Mouse (Mus musculus): ENCODE measurements around the gene Sigmar1. TPM values are rescaled to one million over a fixed set of nuclear protein-coding genes. Genes with fewer than 3 reads are reported as not detected.
"Not testable (repeated sequence)": the region's sequence is repeated elsewhere in the genome, so short reads cannot be mapped to it uniquely, and the experiment has no call there.

The Sigmar1 gene
- 76.2 and 80.9 TPM in 2 replicates for polyA plus RNA-seq (2012; rRNA removed)

GRCm38 (mm10) chr4:41755338-41756305 is at the start of gene Sigmar1:
TSS of gene Sigmar1 (minus strand) at chr4:41756157.
- under 1% methylated on average over 57 of the region's 57 CpGs for WGBS
- DNase-seq (ENCODE audit: low read depth, low spot score), result peak; percentile 85

GRCm38 (mm10) chr4:41783197-41783596 is 27.2 kb upstream of the Sigmar1 start:
- not testable (repeated sequence) for DNase-seq (ENCODE audit: low read depth, low spot score)
- WGBS, result 41% methylated on average over 3 of the region's 3 CpGs

- WGBS, result 54% methylated on average over 4 of the region's 4 CpGs
- DNase-seq (ENCODE audit: low read depth, low spot score), result not testable (repeated sequence)
These were observed 26.8 kb upstream of the Sigmar1 start for GRCm38 (mm10) chr4:41782711-41783110.

- WGBS, result 26% methylated on average over 18 of the region's 21 CpGs
- DNase-seq (ENCODE audit: low read depth, low spot score), result not testable (repeated sequence)
These were observed 26.0 kb upstream of the Sigmar1 start for GRCm38 (mm10) chr4:41781748-41782485.

GRCm38 (mm10) chr4:41781271-41781670 is 25.3 kb upstream of the Sigmar1 start:
- DNase-seq (ENCODE audit: low read depth, low spot score), result not testable (repeated sequence)
- WGBS, result 38% methylated on average over 9 of the region's 9 CpGs

- not testable (repeated sequence) for DNase-seq (ENCODE audit: low read depth, low spot score)
- WGBS, result 88% methylated on average over 1 of the region's 1 CpGs
These were observed 19.9 kb upstream of the Sigmar1 start for GRCm38 (mm10) chr4:41775840-41776239.

- not testable (repeated sequence) for DNase-seq (ENCODE audit: low read depth, low spot score)
- 68% methylated on average over 3 of the region's 3 CpGs for WGBS
These were observed 18.5 kb upstream of the Sigmar1 start for GRCm38 (mm10) chr4:41774506-41774905.

GRCm38 (mm10) chr4:41774002-41774401 is 18.0 kb upstream of the Sigmar1 start, which contains the start of gene Ccl27a:
TSS of gene Ccl27a (minus strand) at chr4:41774247.
- WGBS, result 3% methylated on average over 12 of the region's 14 CpGs
- peak; percentile 48 for DNase-seq (ENCODE audit: low read depth, low spot score)

GRCm38 (mm10) chr4:41773502-41773901 is 17.5 kb upstream of the Sigmar1 start:
- under 1% methylated on average over 23 of the region's 25 CpGs for WGBS
- not testable (repeated sequence) for DNase-seq (ENCODE audit: low read depth, low spot score)

- WGBS, result 8% methylated on average over 8 of the region's 16 CpGs
- DNase-seq (ENCODE audit: low read depth, low spot score), result not testable (repeated sequence)
These were observed 17.0 kb upstream of the Sigmar1 start for GRCm38 (mm10) chr4:41772946-41773345.

- not testable (repeated sequence) for DNase-seq (ENCODE audit: low read depth, low spot score)
- WGBS, result 29% methylated on average over 10 of the region's 10 CpGs
These were observed 11.3 kb upstream of the Sigmar1 start for GRCm38 (mm10) chr4:41767301-41767700.

- DNase-seq (ENCODE audit: low read depth, low spot score), result not testable (repeated sequence)
- 64% methylated on average over 4 of the region's 6 CpGs for WGBS
These were observed 7.2 kb upstream of the Sigmar1 start for GRCm38 (mm10) chr4:41763176-41763575.

- not testable (repeated sequence) for DNase-seq (ENCODE audit: low read depth, low spot score)
- WGBS, result 68% methylated on average over 8 of the region's 8 CpGs
These were observed 6.7 kb upstream of the Sigmar1 start for GRCm38 (mm10) chr4:41762688-41763114.

- 66% methylated on average over 8 of the region's 8 CpGs for WGBS
These were observed 6.2 kb upstream of the Sigmar1 start for GRCm38 (mm10) chr4:41762099-41762687.

GRCm38 (mm10) chr4:41761680-41762079 is 5.7 kb upstream of the Sigmar1 start:
- no peak for DNase-seq (ENCODE audit: low read depth, low spot score)

More at GRCm38 (mm10) chr4:41762099-41762687, 6.2 kb upstream of the Sigmar1 start:
- no peak for DNase-seq (ENCODE audit: low read depth, low spot score)

GRCm38 (mm10) chr4:41760911-41761310 is 5.0 kb upstream of the Sigmar1 start:
- WGBS, result 69% methylated on average over 4 of the region's 4 CpGs
- DNase-seq (ENCODE audit: low read depth, low spot score), result no peak

GRCm38 (mm10) chr4:41760288-41760721 is 4.3 kb upstream of the Sigmar1 start:
- 2% methylated on average over 15 of the region's 15 CpGs for WGBS
- peak; percentile 85 for DNase-seq (ENCODE audit: low read depth, low spot score)

GRCm38 (mm10) chr4:41759656-41760287 is 3.8 kb upstream of the Sigmar1 start:
- 41% methylated on average over 6 of the region's 6 CpGs for WGBS
- DNase-seq (ENCODE audit: low read depth, low spot score), result no peak

GRCm38 (mm10) chr4:41759206-41759605 is 3.2 kb upstream of the Sigmar1 start:
- WGBS, result 77% methylated on average over 9 of the region's 9 CpGs
- DNase-seq (ENCODE audit: low read depth, low spot score), result no peak
